Mouse (Mus musculus): Measurements from ENCODE around the gene Bdp1.

- TF ChIP-seq POLR2A (IDR thresholded peaks at IDR 0.05; ENCODE audit: insufficient read depth, low read length) (no peak), CTCF (IDR thresholded peaks at IDR 0.05; ENCODE audit: low read depth, low read length) (no peak)
Measured at GRCm38 (mm10) chr13:100112218-100112972, 8.5 kb upstream of the Bdp1 start.
